Mouse (Mus musculus): ENCODE data around the gene Lair1.

DNA sequence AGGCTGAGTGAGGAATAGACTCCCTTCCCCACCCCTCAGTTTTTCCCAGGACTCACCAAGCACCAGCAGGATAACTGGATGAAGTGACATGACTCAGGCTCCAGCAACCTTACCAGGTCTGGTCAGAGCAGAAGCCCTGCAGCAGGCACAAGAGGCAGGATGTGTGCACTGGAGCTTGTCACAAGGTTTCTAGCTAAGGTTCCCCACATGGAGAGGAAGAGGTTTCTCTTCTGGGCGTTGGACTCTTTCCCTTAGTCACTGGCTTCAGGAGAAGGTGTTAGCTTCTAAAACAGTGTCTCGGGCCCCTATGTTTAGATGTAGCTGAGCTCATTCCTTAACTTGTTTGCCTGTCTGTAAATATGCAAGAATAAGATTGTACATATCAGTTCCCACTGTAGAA, at the start of gene Lair1:
- TF ChIP-seq CTCF (conservative IDR thresholded peaks at IDR 0.05; ENCODE audit: low read length) (no peak), POU5F1 (IDR thresholded peaks at IDR 0.05; ENCODE audit: borderline replicate concordance, low read length) (no peak), NANOG (IDR thresholded peaks at IDR 0.05; ENCODE audit: borderline replicate concordance, low read length) (no peak)

Data from E14TG2a.4 (cell line).